Mouse (Mus musculus) embryonic fibroblast, embryonic 13.5 days (primary cell): Measurements from ENCODE around the gene Ptcd3. TPM values are rescaled to one million over a fixed set of nuclear protein-coding genes. Genes with fewer than 3 reads are reported as not detected.
A peak's percentile ranks its signal among the peaks of the same experiment; 100 is the strongest.

ENCODE experiments used
- H3K27ac ChIP-seq: 2 replicates; pipeline ENCODE4 v1.5.1; 2012; ENCODE audit warnings: low read length, control low read depth, inconsistent platforms; ENCODE audit not compliant: insufficient read depth
- H3K4me1 ChIP-seq: 2 replicates; pipeline ENCODE4 v1.6.1; 2011; ENCODE audit warnings: low read length; ENCODE audit not compliant: control insufficient read depth, insufficient read depth
- H3K4me3 ChIP-seq: 2 replicates; pipeline ENCODE4 v1.5.1; 2011; ENCODE audit warnings: mild to moderate bottlenecking, control low read depth, low read length; ENCODE audit not compliant: insufficient read depth
- CTCF ChIP-seq: IDR thresholded peaks from 2 replicates; pipeline ENCODE4 v1.5.1; 2011; ENCODE audit warnings: mild to moderate bottlenecking, control low read depth, low read length, moderate library complexity, borderline replicate concordance; ENCODE audit not compliant: insufficient read depth
- POLR2A ChIP-seq: IDR thresholded peaks from 2 replicates; pipeline ENCODE4 v1.6.1; 2011; ENCODE audit warnings: low read depth, mild to moderate bottlenecking, control low read depth, low read length, moderate library complexity
- polyA plus RNA-seq: library from polyadenylated mRNA; stranded (reverse); fragments of >200 nt; gene quantifications from 2 replicates; pipeline ENCODE4 v1.2.4, GENCODE M21; 2011; ENCODE audit warnings: low read depth; ENCODE audit not compliant: missing spikeins, insufficient read length

Ptcd3 gene
- 105 and 111 TPM in 2 replicates for polyA plus RNA-seq

- Histone ChIP-seq H3K27ac (peak within 1 kb of the TSS; percentile 68), H3K4me1 (peaks cover 2% of the 10 kb centered on the region; the same call in 1 of the 2 replicates), H3K4me3 (peak within 1 kb of the TSS; percentile 93)
- peak; percentile 88 for TF ChIP-seq POLR2A
- TF ChIP-seq CTCF = no peak
Measured at GRCm38 (mm10) chr6:71908481-71909381, at the start of gene Ptcd3, which contains the start of gene Polr1a. Gene Ptcd3, minus strand, starts transcription at chr6:71908750. Gene Polr1a, plus strand, starts transcription at chr6:71909053.

- H3K4me1 ChIP-seq = no peaks in the 10 kb centered on the region
- H3K27ac ChIP-seq = no peak overlapping the region
- TF ChIP-seq CTCF = no peak
- no peak for TF ChIP-seq POLR2A
- no peak overlapping the region for H3K4me3 ChIP-seq
Measured at GRCm38 (mm10) chr6:71951192-71951591, 42.6 kb upstream of the Ptcd3 start.

- Histone ChIP-seq H3K27ac (no peak overlapping the region), H3K4me1 (no peaks in the 10 kb centered on the region), H3K4me3 (no peak overlapping the region)
- TF ChIP-seq POLR2A (no peak), CTCF (no peak)
Measured at GRCm38 (mm10) chr6:71950592-71950991, 42.0 kb upstream of the Ptcd3 start.

GRCm38 (mm10) chr6:71949721-71950120 is 41.2 kb upstream of the Ptcd3 start:
- Histone ChIP-seq H3K27ac (no peak overlapping the region), H3K4me3 (no peak overlapping the region), H3K4me1 (no peaks in the 10 kb centered on the region)
- TF ChIP-seq CTCF (no peak), POLR2A (no peak)

- Histone ChIP-seq H3K4me3 (no peak overlapping the region), H3K27ac (no peak overlapping the region), H3K4me1 (no peaks in the 10 kb centered on the region; the same call in 1 of the 2 replicates)
- TF ChIP-seq CTCF = no peak
- TF ChIP-seq POLR2A = no peak
Measured at GRCm38 (mm10) chr6:71946121-71946520, 37.6 kb upstream of the Ptcd3 start.

- Histone ChIP-seq H3K4me1 (peaks cover 4% of the 10 kb centered on the region), H3K4me3 (no peak overlapping the region), H3K27ac (no peak overlapping the region)
- TF ChIP-seq POLR2A (no peak), CTCF (no peak)
Measured at GRCm38 (mm10) chr6:71945101-71945500, 36.6 kb upstream of the Ptcd3 start.

GRCm38 (mm10) chr6:71940912-71941311 is 32.4 kb upstream of the Ptcd3 start:
- Histone ChIP-seq H3K27ac (no peak overlapping the region), H3K4me1 (peaks cover 4% of the 10 kb centered on the region), H3K4me3 (no peak overlapping the region)
- TF ChIP-seq POLR2A = no peak
- no peak for TF ChIP-seq CTCF

GRCm38 (mm10) chr6:71935737-71936136 is 27.2 kb upstream of the Ptcd3 start:
- TF ChIP-seq POLR2A = no peak
- TF ChIP-seq CTCF = no peak
- H3K27ac ChIP-seq = no peak overlapping the region
- H3K4me1 ChIP-seq = peaks cover 9% of the 10 kb centered on the region

GRCm38 (mm10) chr6:71934081-71934556 is 25.6 kb upstream of the Ptcd3 start:
- H3K27ac ChIP-seq = peak overlapping the region; percentile 52
- H3K4me3 ChIP-seq = no peak overlapping the region
- no peak for TF ChIP-seq POLR2A
- no peak for TF ChIP-seq CTCF
- peaks cover 5% of the 10 kb centered on the region for H3K4me1 ChIP-seq

More at GRCm38 (mm10) chr6:71935737-71936136, 27.2 kb upstream of the Ptcd3 start:
- no peak overlapping the region for H3K4me3 ChIP-seq

GRCm38 (mm10) chr6:71932347-71932746 is 23.8 kb upstream of the Ptcd3 start:
- Histone ChIP-seq H3K4me3 (no peak overlapping the region), H3K4me1 (peaks cover 5% of the 10 kb centered on the region), H3K27ac (no peak overlapping the region)
- TF ChIP-seq POLR2A (no peak), CTCF (no peak)
